Mouse (Mus musculus) MEL (cell line): ENCODE measurements at regions not wholly inside any gene's neighbourhood (a gene's known extent, or its start where the extent isn't known, plus 50 kb on each side); places are given as distances from the start of the nearest gene placed in this dataset.

Experiments
- CTCF ChIP-seq, 3 experiments: IDR thresholded peaks in 2 of 3; conservative IDR thresholded peaks in 1 of 3; 2 replicates each; pipeline ENCODE4 v1.5.1; 2011 to 2012; ENCODE audit warnings: low read length in 3 of 3, low read depth in 2 of 3, mild to moderate bottlenecking in 2 of 3, improper control_type of control experiment in 1 of 3, inconsistent platforms in 1 of 3, mixed read lengths in 1 of 3, moderate library complexity in 1 of 3; ENCODE audit not compliant: control insufficient read depth in 1 of 3, insufficient read depth in 1 of 3, poor library complexity in 1 of 3, severe bottlenecking in 1 of 3
- ETS1 ChIP-seq: IDR thresholded peaks from 2 replicates; pipeline ENCODE4 v1.6.1; 2012; ENCODE audit warnings: low read depth, mild to moderate bottlenecking, inconsistent platforms, low read length, improper control_type of control experiment, moderate library complexity
- POLR2A ChIP-seq, 2 experiments: IDR thresholded peaks; 2 replicates each; pipeline ENCODE4 v1.6.1; 2011 to 2012; ENCODE audit warnings: low read length in 2 of 2, mild to moderate bottlenecking in 2 of 2, control low read depth in 1 of 2, improper control_type of control experiment in 1 of 2, low read depth in 1 of 2, moderate library complexity in 1 of 2; ENCODE audit not compliant: control insufficient read depth in 1 of 2, insufficient read depth in 1 of 2, poor library complexity in 1 of 2
- USF1 ChIP-seq: IDR thresholded peaks from 2 replicates; pipeline ENCODE4 v1.6.1; 2014; ENCODE audit warnings: low read depth, mild to moderate bottlenecking, inconsistent platforms, low read length, improper control_type of control experiment, moderate library complexity

GRCm38 (mm10) chr13:69939791-69940190, 137.6 kb downstream of the Med10 start:
- no peak for TF ChIP-seq POLR2A (IDR thresholded peaks at IDR 0.05; ENCODE audit: control insufficient read depth in 1 of 2, insufficient read depth in 1 of 2, low read depth in 1 of 2, low read length in 2 of 2, poor library complexity in 1 of 2)
- TF ChIP-seq USF1 = no peak
- no peak for TF ChIP-seq CTCF (IDR thresholded peaks at IDR 0.05 in 2 of 3, conservative IDR thresholded peaks at IDR 0.05 in 1 of 3; ENCODE audit: control insufficient read depth in 1 of 3, insufficient read depth in 1 of 3, low read depth in 2 of 3, low read length in 3 of 3, poor library complexity in 1 of 3, severe bottlenecking in 1 of 3)
- TF ChIP-seq ETS1 = no peak
